Mouse (Mus musculus) embryonic facial prominence, embryonic 15.5 days (tissue): ENCODE results near the gene Grin2b. TPM values are rescaled to one million over a fixed set of nuclear protein-coding genes. Genes with fewer than 3 reads are reported as not detected.
A peak's percentile ranks its signal among the peaks of the same experiment; 100 is the strongest.

Experiments used
- ATAC-seq: fragments of 200-750 bp; cut with Nextera tagmentation; 2 replicates; pipeline ENCODE4 v1.8.0; 2017; ENCODE audit warnings: low read depth, moderate TSS enrichment; ENCODE audit not compliant: insufficient number of reproducible peaks, low FRiP score, low TSS enrichment
- H3K27ac ChIP-seq: fragments of 300-500 bp; sonication (generic); replicated peaks from 2 replicates; pipeline ENCODE4 v1.5.1; 2015; ENCODE audit warnings: mild to moderate bottlenecking, inconsistent platforms
- H3K27me3 ChIP-seq: fragments of 300-500 bp; sonication (generic); 2 replicates; pipeline ENCODE4 v1.6.1; 2015; ENCODE audit warnings: inconsistent platforms
- H3K36me3 ChIP-seq: fragments of 300-500 bp; sonication (generic); 2 replicates; pipeline ENCODE4 v1.6.1; 2015; ENCODE audit warnings: mild to moderate bottlenecking, inconsistent platforms
- H3K4me1 ChIP-seq: fragments of 300-500 bp; sonication (generic); 2 replicates; pipeline ENCODE4 v1.6.1; 2015; ENCODE audit warnings: inconsistent platforms
- H3K4me2 ChIP-seq: fragments of 300-500 bp; sonication (generic); replicated peaks from 2 replicates; pipeline ENCODE4 v1.6.1; 2015; ENCODE audit warnings: mild to moderate bottlenecking, inconsistent platforms
- H3K4me3 ChIP-seq: fragments of 300-500 bp; sonication (generic); replicated peaks from 2 replicates; pipeline ENCODE4 v1.5.1; 2015; ENCODE audit warnings: mild to moderate bottlenecking, inconsistent platforms
- H3K9ac ChIP-seq: fragments of 300-500 bp; sonication (generic); 2 replicates; pipeline ENCODE4 v1.6.1; 2015; ENCODE audit warnings: inconsistent platforms
- H3K9me3 ChIP-seq: fragments of 300-500 bp; sonication (generic); replicated peaks from 2 replicates; pipeline ENCODE4 v1.6.1; 2016; ENCODE audit warnings: inconsistent platforms
- WGBS: fragments of 180-500 bp; shearing (Covaris S2); methylation state at CpG from one replicate; pipeline ENCODE4 v1.1.7; 2015; 5-methylcytosine and 5-hydroxymethylcytosine counted together
- polyA plus RNA-seq: library from polyadenylated mRNA; unstranded; fragments of >200 nt; fragmentation: Nextera tagmentation; extraction: Ambion mirVana; gene quantifications from 2 replicates; pipeline ENCODE4 v1.2.1, GENCODE M21; 2015

The Grin2b gene
- polyA plus RNA-seq, 1 experiment from 2014 or later, result 2.3 TPM

DNA sequence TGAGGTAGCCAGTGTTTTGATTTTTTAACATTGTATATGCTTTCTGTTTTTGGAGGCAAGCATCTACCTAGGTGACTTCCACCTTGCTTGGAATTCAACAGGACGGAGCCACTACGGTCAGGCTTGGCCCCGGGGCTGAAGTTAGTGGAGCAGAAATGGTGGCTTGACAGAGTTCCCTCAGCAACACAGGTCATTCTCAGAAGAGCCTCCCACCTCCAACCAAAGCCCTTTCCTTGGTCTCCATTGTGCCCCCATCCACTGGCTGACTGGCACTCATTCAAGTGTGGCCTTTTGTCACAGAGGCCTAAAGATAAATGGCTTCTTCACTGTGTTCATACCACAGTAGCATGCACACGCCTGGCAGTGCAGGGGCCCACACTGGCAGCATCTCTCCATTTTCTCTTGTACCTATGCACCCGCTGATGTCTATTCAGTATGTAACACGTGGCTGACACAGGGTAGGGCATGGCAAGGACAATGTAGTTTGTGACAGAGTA lies 230.1 kb downstream of the Grin2b start:
- Histone ChIP-seq H3K9me3 (no peaks in the 10 kb centered on the region), H3K4me1 (no peaks in the 10 kb centered on the region), H3K27ac (no peak overlapping the region), H3K27me3 (no peaks in the 10 kb centered on the region), H3K9ac (no peak overlapping the region), H3K4me3 (no peak overlapping the region), H3K4me2 (no peak overlapping the region), H3K36me3 (no peaks in the 10 kb centered on the region)
- no peak for ATAC-seq
- 86% methylated on average over 6 of the region's 6 CpGs for WGBS

GRCm38 (mm10) chr6:135932924-135933323 lies 240.4 kb downstream of the Grin2b start:
- ATAC-seq, result no peak
- H3K9me3 ChIP-seq, result no peaks in the 10 kb centered on the region
- H3K4me3 ChIP-seq, result no peak overlapping the region
- no peaks in the 10 kb centered on the region for H3K4me1 ChIP-seq
- no peak overlapping the region for H3K9ac ChIP-seq
- no peaks in the 10 kb centered on the region for H3K36me3 ChIP-seq
- no peak overlapping the region for H3K4me2 ChIP-seq
- H3K27ac ChIP-seq, result no peak overlapping the region
- WGBS, result 92% methylated on average over 3 of the region's 3 CpGs
- H3K27me3 ChIP-seq, result no peaks in the 10 kb centered on the region

DNA sequence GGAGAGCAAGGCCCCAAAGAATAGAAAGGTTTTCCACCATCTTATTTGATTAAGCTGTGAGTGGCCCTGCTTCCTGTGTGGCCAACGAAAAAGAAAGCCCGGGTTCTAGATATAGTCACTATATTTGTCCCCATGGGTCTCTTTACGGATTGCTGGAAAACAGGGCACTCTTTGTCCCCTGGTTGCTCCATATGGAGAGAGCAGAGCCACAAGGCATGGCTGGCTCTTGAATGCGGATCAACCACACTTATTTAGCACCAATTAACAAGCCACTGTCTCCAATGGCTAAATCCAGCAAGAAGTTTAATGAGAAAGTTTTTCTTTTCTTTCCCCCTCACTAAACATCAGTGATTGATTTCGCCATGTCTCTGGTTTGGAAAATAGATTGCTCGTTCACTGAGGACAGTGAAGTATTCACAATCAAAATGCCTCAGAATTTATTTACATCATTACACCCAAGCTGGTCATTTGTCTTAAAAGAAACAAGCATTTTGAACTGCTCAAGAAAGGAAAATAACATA lies 240.9 kb downstream of the Grin2b start:
- Histone ChIP-seq H3K4me1 (no peaks in the 10 kb centered on the region), H3K9me3 (no peaks in the 10 kb centered on the region), H3K4me3 (no peak overlapping the region), H3K27ac (no peak overlapping the region), H3K27me3 (no peaks in the 10 kb centered on the region), H3K4me2 (no peak overlapping the region), H3K36me3 (no peaks in the 10 kb centered on the region), H3K9ac (no peak overlapping the region)
- WGBS, result 64% methylated on average over 6 of the region's 6 CpGs
- no peak for ATAC-seq

DNA sequence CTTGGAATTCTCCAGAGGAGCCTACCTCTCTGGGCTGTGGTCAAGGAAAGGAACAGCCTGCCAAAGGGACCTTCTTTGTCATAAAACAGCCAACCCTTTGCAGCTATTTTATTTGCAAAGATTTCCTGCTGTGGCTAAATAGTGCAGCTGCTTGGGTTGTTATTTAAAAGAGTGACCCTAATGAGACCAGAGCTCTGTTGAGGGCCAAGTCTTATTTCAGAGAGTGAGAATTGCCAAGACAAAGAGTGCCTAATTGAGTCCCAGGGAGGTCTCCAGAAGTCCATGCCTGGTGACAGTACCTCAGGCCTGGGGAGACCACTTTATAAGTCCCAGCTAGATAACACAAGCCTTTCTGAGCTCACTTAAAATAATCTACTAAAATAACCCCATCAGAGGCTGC lies 255.6 kb downstream of the Grin2b start:
- H3K4me1 ChIP-seq, result no peaks in the 10 kb centered on the region
- no peaks in the 10 kb centered on the region for H3K27me3 ChIP-seq
- no peak for ATAC-seq
- H3K27ac ChIP-seq, result no peak overlapping the region
- H3K36me3 ChIP-seq, result no peaks in the 10 kb centered on the region
- H3K4me2 ChIP-seq, result no peak overlapping the region
- H3K4me3 ChIP-seq, result no peak overlapping the region
- H3K9me3 ChIP-seq, result no peaks in the 10 kb centered on the region
- H3K9ac ChIP-seq, result no peak overlapping the region

- no peaks in the 10 kb centered on the region for H3K4me1 ChIP-seq
- no peaks in the 10 kb centered on the region for H3K9me3 ChIP-seq
- no peak overlapping the region for H3K4me2 ChIP-seq
- 83% methylated on average over 5 of the region's 5 CpGs for WGBS
- no peak overlapping the region for H3K27ac ChIP-seq
- no peak overlapping the region for H3K4me3 ChIP-seq
- no peak overlapping the region for H3K9ac ChIP-seq
- H3K36me3 ChIP-seq, result no peaks in the 10 kb centered on the region
- ATAC-seq, result no peak
- H3K27me3 ChIP-seq, result no peaks in the 10 kb centered on the region
These were observed 258.7 kb downstream of the Grin2b start for GRCm38 (mm10) chr6:135914608-135915007.

GRCm38 (mm10) chr6:135912114-135912513 lies 261.2 kb downstream of the Grin2b start:
- no peaks in the 10 kb centered on the region for H3K9me3 ChIP-seq
- no peak overlapping the region for H3K27ac ChIP-seq
- no peak overlapping the region for H3K4me2 ChIP-seq
- peaks cover 5% of the 10 kb centered on the region; the same call in 1 of the 2 replicates for H3K4me1 ChIP-seq
- no peak for ATAC-seq
- 61% methylated on average over 3 of the region's 3 CpGs for WGBS
- H3K27me3 ChIP-seq, result no peaks in the 10 kb centered on the region
- H3K4me3 ChIP-seq, result no peak overlapping the region
- H3K36me3 ChIP-seq, result no peaks in the 10 kb centered on the region
- H3K9ac ChIP-seq, result no peak overlapping the region

GRCm38 (mm10) chr6:135911131-135911530 lies 262.2 kb downstream of the Grin2b start:
- H3K27me3 ChIP-seq, result peaks cover 5% of the 10 kb centered on the region; the same call in 1 of the 2 replicates
- no peak overlapping the region for H3K9ac ChIP-seq
- no peak for ATAC-seq
- no peak overlapping the region for H3K27ac ChIP-seq
- 81% methylated on average over 6 of the region's 6 CpGs for whole genome bisulfite sequencing
- no peaks in the 10 kb centered on the region for H3K9me3 ChIP-seq
- no peaks in the 10 kb centered on the region for H3K36me3 ChIP-seq
- no peak overlapping the region for H3K4me3 ChIP-seq
- peaks cover 5% of the 10 kb centered on the region; the same call in 1 of the 2 replicates for H3K4me1 ChIP-seq
- no peak overlapping the region for H3K4me2 ChIP-seq

- 21% methylated on average over 20 of the region's 20 CpGs for WGBS
- no peak overlapping the region for H3K4me2 ChIP-seq
- peak; percentile 73 for ATAC-seq
These were observed 265.6 kb downstream of the Grin2b start for GRCm38 (mm10) chr6:135907540-135908320.

GRCm38 (mm10) chr6:135907137-135907536 lies 266.2 kb downstream of the Grin2b start:
- ATAC-seq, result no peak

More at GRCm38 (mm10) chr6:135907540-135908320, 265.6 kb downstream of the Grin2b start:
- Histone ChIP-seq H3K9ac (no peak overlapping the region), H3K27me3 (peaks cover 5% of the 10 kb centered on the region; the same call in 1 of the 2 replicates), H3K9me3 (no peaks in the 10 kb centered on the region), H3K36me3 (no peaks in the 10 kb centered on the region), H3K4me3 (no peak overlapping the region), H3K4me1 (peaks cover 5% of the 10 kb centered on the region; the same call in 1 of the 2 replicates), H3K27ac (no peak overlapping the region)

GRCm38 (mm10) chr6:135904391-135904790 lies 268.9 kb downstream of the Grin2b start:
- Histone ChIP-seq H3K4me3 (no peak overlapping the region), H3K9ac (no peak overlapping the region), H3K27ac (no peak overlapping the region), H3K9me3 (no peaks in the 10 kb centered on the region), H3K36me3 (no peaks in the 10 kb centered on the region), H3K4me1 (peaks cover 5% of the 10 kb centered on the region; the same call in 1 of the 2 replicates), H3K27me3 (peaks cover 5% of the 10 kb centered on the region; the same call in 1 of the 2 replicates), H3K4me2 (no peak overlapping the region)
- no peak for ATAC-seq
- 64% methylated on average over 5 of the region's 5 CpGs for WGBS

More at GRCm38 (mm10) chr6:135907137-135907536, 266.2 kb downstream of the Grin2b start:
- Histone ChIP-seq H3K27ac (no peak overlapping the region), H3K4me2 (no peak overlapping the region), H3K27me3 (peaks cover 5% of the 10 kb centered on the region; the same call in 1 of the 2 replicates), H3K4me3 (no peak overlapping the region), H3K36me3 (no peaks in the 10 kb centered on the region), H3K4me1 (peaks cover 5% of the 10 kb centered on the region; the same call in 1 of the 2 replicates), H3K9ac (no peak overlapping the region), H3K9me3 (no peaks in the 10 kb centered on the region)
- WGBS, result 61% methylated on average over 8 of the region's 8 CpGs

DNA sequence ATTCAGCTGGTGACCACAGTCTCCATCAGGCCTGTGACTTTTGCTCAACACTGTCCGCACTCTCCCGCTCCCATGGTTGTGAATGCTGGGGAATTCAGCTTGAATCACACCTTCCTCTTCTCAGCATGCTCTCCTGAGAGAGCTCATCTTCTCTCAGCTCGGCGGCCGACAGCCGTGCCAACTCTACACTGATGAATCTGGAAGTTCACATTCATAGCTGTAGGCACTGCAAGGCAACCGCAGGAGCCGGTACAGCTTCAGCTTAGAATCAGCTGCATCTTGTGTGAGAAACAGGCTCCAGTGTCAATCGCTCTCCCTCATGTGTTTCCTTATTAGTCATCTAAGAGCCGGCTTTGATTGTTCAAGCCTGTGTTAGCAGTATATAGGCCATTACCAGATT lies 272.9 kb downstream of the Grin2b start:
- no peaks in the 10 kb centered on the region for H3K36me3 ChIP-seq
- H3K27ac ChIP-seq, result no peak overlapping the region
- no peaks in the 10 kb centered on the region for H3K4me1 ChIP-seq
- no peaks in the 10 kb centered on the region for H3K9me3 ChIP-seq
- no peaks in the 10 kb centered on the region; the same call in 1 of the 2 replicates for H3K27me3 ChIP-seq
- H3K4me3 ChIP-seq, result no peak overlapping the region
- H3K9ac ChIP-seq, result no peak overlapping the region
- no peak overlapping the region for H3K4me2 ChIP-seq
- WGBS, result 78% methylated on average over 10 of the region's 10 CpGs
- no peak for ATAC-seq
